Mouse (Mus musculus) kidney, adult 10 weeks (tissue): Measurements from ENCODE around the gene Lce1a2. TPM values are rescaled to one million over a fixed set of nuclear protein-coding genes. Genes with fewer than 3 reads are reported as not detected.

ENCODE experiments used
- polyA plus RNA-seq: library from polyadenylated mRNA; stranded (reverse); fragments of 350-450 nt; fragmentation: Illumina TruSeq; extraction: RNeasy Lipid Tissue Mini Kit (QIAGEN cat#74804); gene quantifications from one replicate; pipeline ENCODE4 v1.2.3, GENCODE M21; 2014; ENCODE audit warnings: low read depth, low replicate concordance

The Lce1a2 gene
- polyA plus RNA-seq, result not detected

GRCm38 (mm10) chr3:92670215-92670614 is at the start of gene Lce1a2:
Lce1a2 (minus strand) TSS chr3:92670315.

GRCm38 (mm10) chr3:92708974-92709373 is 38.9 kb upstream of the Lce1a2 start, which contains the start of gene Lce1e:
Lce1e (minus strand) TSS chr3:92709074.

DNA sequence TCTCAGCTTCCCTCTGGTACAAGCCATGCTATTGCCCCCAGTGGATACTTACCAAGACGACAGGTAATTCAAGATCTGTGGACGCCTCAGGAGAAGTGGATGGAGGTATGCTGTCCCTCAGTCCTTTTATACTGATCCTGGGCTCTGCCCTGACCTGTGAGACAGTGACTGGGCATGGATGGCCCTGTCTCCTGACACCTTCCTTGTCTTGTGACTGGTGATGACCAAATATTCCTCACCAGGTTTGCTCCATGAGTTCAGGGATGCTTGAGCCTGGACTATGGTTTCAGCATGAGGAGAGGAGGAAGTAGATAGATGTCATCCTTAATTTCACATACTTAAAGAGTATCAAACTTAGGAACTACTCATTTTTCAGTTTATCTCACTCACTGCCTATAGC is 17.0 kb upstream of the Lce1a2 start, which contains the start of gene Lce1d:
Gene Lce1d (minus strand): TSS at position 101 of the 400 bp plus-strand sequence.

GRCm38 (mm10) chr3:92678947-92679346 is 8.8 kb upstream of the Lce1a2 start, which contains the start of gene Lce1c:
Lce1c (plus strand) TSS chr3:92679247.

GRCm38 (mm10) chr3:92656826-92657225 is 13.3 kb downstream of the Lce1a2 start, which contains the start of gene Lce1b:
Lce1b (minus strand) TSS chr3:92656926.

GRCm38 (mm10) chr3:92648207-92648606 is 21.9 kb downstream of the Lce1a2 start, which contains the start of gene Lce1a1:
Lce1a1 (minus strand) TSS chr3:92648307.

GRCm38 (mm10) chr3:92621560-92621959 is 48.6 kb downstream of the Lce1a2 start, which contains the start of gene Lce6a:
Lce6a (minus strand) TSS chr3:92621660.

Other genes with a start within 250 kb of the Lce1a2 start
- 4.8 TPM for gene Gm9774, start 240.9 kb downstream of the Lce1a2 start, polyA plus RNA-seq
- not detected for gene Sprr2k, start 237.7 kb downstream of the Lce1a2 start, polyA plus RNA-seq
- not detected for gene Sprr1b, start 231.5 kb downstream of the Lce1a2 start, polyA plus RNA-seq
- gene Sprr3, start 211.6 kb downstream of the Lce1a2 start, polyA plus RNA-seq, result not detected
- gene Sprr1a, start 184.4 kb downstream of the Lce1a2 start, polyA plus RNA-seq, result 9.1 TPM
- gene Sprr4, start 169.8 kb downstream of the Lce1a2 start, polyA plus RNA-seq, result not detected
- not detected for gene 2310046K23Rik, start 135.8 kb downstream of the Lce1a2 start, polyA plus RNA-seq
- gene Ivl, start 96.6 kb downstream of the Lce1a2 start, polyA plus RNA-seq, result 0.24 TPM
- gene Smcp, start 81.3 kb downstream of the Lce1a2 start, polyA plus RNA-seq, result 2.1 TPM
- not detected for gene 2210017I01Rik, start 62.8 kb downstream of the Lce1a2 start, polyA plus RNA-seq
- gene Lce6a, start 48.7 kb downstream of the Lce1a2 start, polyA plus RNA-seq, result not detected
- gene Lce1a1, start 22.0 kb downstream of the Lce1a2 start, polyA plus RNA-seq, result not detected
- gene Lce1b, start 13.4 kb downstream of the Lce1a2 start, polyA plus RNA-seq, result not detected
- gene Lce1c, start 8.9 kb upstream of the Lce1a2 start, polyA plus RNA-seq, result not detected
- gene Lce1d, start 16.9 kb upstream of the Lce1a2 start, polyA plus RNA-seq, result not detected
- not detected for gene Lce1e, start 38.8 kb upstream of the Lce1a2 start, polyA plus RNA-seq
- not detected for gene Lce1f, start 50.0 kb upstream of the Lce1a2 start, polyA plus RNA-seq
- gene Gm38119, start 68.8 kb upstream of the Lce1a2 start, polyA plus RNA-seq, result not detected
- not detected for gene Lce1g, start 82.0 kb upstream of the Lce1a2 start, polyA plus RNA-seq
- not detected for gene Lce1h, start 94.8 kb upstream of the Lce1a2 start, polyA plus RNA-seq
- not detected for gene Lce1i, start 108.6 kb upstream of the Lce1a2 start, polyA plus RNA-seq
- gene Lce1j, start 120.2 kb upstream of the Lce1a2 start, polyA plus RNA-seq, result not detected
- gene Lce1k, start 137.6 kb upstream of the Lce1a2 start, polyA plus RNA-seq, result not detected
- not detected for gene Kprp, start 156.9 kb upstream of the Lce1a2 start, polyA plus RNA-seq
- not detected for gene Lce1l, start 181.0 kb upstream of the Lce1a2 start, polyA plus RNA-seq
- gene 2310050C09Rik, start 199.9 kb upstream of the Lce1a2 start, polyA plus RNA-seq, result not detected